24 mouse cellular contexts compared by ENCODE assay signal in the genomic region with DNA sequence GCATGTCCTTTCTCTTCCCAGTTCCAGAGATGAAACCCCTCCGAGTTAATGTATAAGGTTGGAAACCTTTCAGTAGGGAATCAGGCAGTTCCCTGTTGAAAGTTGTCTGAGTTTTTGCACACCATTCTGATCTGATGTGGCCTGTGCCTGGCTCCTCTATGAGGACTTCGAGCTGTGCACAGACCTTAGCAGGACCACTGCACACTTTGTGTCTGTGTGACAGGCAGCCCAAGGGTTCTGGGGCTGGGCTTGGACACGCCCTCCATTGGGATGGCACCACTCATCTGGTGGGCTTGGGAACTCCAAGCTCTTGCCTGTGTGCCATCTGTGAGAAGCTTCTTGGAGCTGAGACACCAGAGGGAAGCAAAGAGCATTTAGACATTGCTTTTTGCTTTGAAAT. TPM values are rescaled to one million over a fixed set of nuclear protein-coding genes. Genes with fewer than 3 reads are reported as not detected.
"Had no signal": no experiment of that assay in that cellular context is flagged by ENCODE, and none has a peak within 500 bp of the region (broad histone marks: within the 10 kb centered on the region; RNA-seq: fewer than 3 reads in every experiment).

No protein-coding gene starts in this region.

- H3K27ac ChIP-seq: limb, embryonic 12.5 days; limb, embryonic 15.5 days; liver, embryonic 14.5 days; macrophage; midbrain, embryonic 13.5 days; neural tube, embryonic 13.5 days; stomach, postnatal 0 days had no signal

- H3K36me3 ChIP-seq: limb, embryonic 15.5 days had no signal

- H3K9ac ChIP-seq: limb, embryonic 12.5 days; limb, embryonic 15.5 days; liver, embryonic 14.5 days; liver, postnatal 0 days; lung, embryonic 14.5 days; midbrain, embryonic 13.5 days; neural tube, embryonic 13.5 days had no signal

- ATAC-seq: intestine, embryonic 16.5 days; liver, postnatal 0 days; lung, postnatal 0 days; midbrain, embryonic 13.5 days had no signal

- DNase-seq: kidney, adult 18-20 months; kidney, adult 9 months; kidney, postnatal 14 days; kidney, postnatal 4 days; liver, postnatal 0 days; lung, embryonic 14.5 days; retina, postnatal 1 day; right cerebral cortex, postnatal 14 days; right cerebral cortex, postnatal 4 days; thymus, adult 2 months; thymus, postnatal 14 days; thymus, postnatal 4 days had no signal

- H3K4me2 ChIP-seq: limb, embryonic 12.5 days; limb, embryonic 15.5 days; liver, embryonic 11.5 days; lung, embryonic 14.5 days; midbrain, embryonic 13.5 days; neural tube, embryonic 13.5 days had no signal

- H3K27me3 ChIP-seq: limb, embryonic 12.5 days; limb, embryonic 15.5 days; midbrain, embryonic 13.5 days; neural tube, embryonic 13.5 days had no signal

- H3K4me3 ChIP-seq: limb, embryonic 12.5 days; limb, embryonic 15.5 days; midbrain, embryonic 13.5 days; myocyte; neural tube, embryonic 13.5 days had no signal

- H3K9me3 ChIP-seq: limb, embryonic 12.5 days; limb, embryonic 15.5 days; midbrain, embryonic 13.5 days; neural tube, embryonic 13.5 days had no signal

- H3K4me1 ChIP-seq: limb, embryonic 12.5 days; limb, embryonic 15.5 days; midbrain, embryonic 13.5 days; neural tube, embryonic 13.5 days had no signal

RNA-seq across cellular contexts. Expression of gene Ric3, which starts 51.8 kb away (rescaled TPM):
- total RNA-seq: monocyte, adult 5-6 weeks had no signal
- polyA plus RNA-seq: myocyte had no signal
